Mouse (Mus musculus) ovary, adult 18-20 months (tissue): ENCODE results near the gene Cables2.

Experiments
- DNase-seq: peaks from one replicate; pipeline ENCODE4 v3.0.0; 2022; ENCODE audit warnings: low spot score, mixed read lengths

Cables2 gene

GRCm38 (mm10) chr2:180254436-180255209, 18.7 kb downstream of the Cables2 start:
- DNase-seq, result no peak

- DNase-seq, result no peak
These were observed 21.5 kb downstream of the Cables2 start for GRCm38 (mm10) chr2:180251838-180252237.

- peak; percentile 60 for DNase-seq
These were observed 22.2 kb downstream of the Cables2 start for GRCm38 (mm10) chr2:180250930-180251611.

GRCm38 (mm10) chr2:180248947-180249660, 24.2 kb downstream of the Cables2 start:
- no peak for DNase-seq

- DNase-seq, result no peak
These were observed 25.4 kb downstream of the Cables2 start for GRCm38 (mm10) chr2:180247916-180248315.

DNA sequence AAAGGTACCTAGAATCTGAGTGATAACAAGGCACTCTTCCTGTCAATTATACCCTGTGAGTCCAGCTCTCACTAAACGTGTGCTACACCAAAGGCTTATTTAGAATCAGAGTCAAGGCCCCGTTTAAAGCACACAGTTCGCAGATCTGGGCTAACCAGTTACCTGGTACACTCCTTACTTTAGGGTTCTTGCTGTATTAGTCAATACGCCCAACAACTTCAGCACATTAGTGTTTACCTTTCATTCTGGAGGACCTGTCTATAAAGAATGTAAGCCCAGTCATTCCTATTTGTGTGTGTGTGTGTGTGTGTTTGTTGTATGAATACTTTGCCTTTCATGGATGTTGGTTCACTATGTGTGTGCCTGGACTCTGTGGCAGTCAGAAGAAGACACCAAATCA, 30.2 kb downstream of the Cables2 start:
- DNase-seq, result no peak

DNA sequence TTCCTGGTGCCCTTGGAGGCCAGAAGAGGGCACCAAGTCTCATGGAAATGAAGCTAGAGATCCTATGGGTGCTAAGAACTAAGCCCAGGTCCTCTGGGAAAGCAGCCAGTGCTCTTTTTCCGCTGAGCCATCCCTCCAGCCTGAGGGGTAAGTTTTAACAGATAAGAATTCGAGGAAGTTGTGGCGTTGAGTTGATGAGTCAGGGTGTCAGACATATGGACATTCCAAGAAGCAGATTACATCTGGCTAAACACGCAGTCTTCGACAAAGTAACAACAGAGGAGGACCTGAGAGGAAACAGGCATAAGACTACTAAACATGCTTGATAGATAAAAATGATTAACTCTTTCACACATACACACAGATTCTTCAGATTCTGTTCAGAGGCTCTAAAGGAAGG, 34.7 kb downstream of the Cables2 start:
- no peak for DNase-seq

GRCm38 (mm10) chr2:180237601-180238345, 35.5 kb downstream of the Cables2 start:
- DNase-seq, result no peak

GRCm38 (mm10) chr2:180236930-180237329, 36.4 kb downstream of the Cables2 start:
- no peak for DNase-seq

DNA sequence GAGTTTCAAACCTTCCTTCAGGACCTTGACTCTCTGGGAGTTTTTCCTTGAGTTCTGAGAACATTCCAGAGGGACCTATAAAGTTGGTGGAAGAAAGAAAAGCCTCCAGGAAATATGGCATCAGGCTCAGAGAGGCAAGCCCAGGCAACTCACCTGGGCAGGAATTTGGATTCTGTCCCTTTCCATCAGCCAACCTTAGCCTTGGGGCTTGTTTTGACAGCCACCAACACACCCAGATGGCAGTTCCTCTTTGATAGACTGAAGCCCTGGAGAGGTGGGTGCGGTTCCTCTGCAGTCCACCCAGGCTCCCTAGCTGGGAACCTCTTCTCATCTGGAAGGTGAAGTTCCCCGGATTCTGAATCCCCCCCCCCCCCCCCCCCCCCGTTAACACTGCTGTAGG, 36.8 kb downstream of the Cables2 start:
- DNase-seq, result no peak

GRCm38 (mm10) chr2:180235788-180236187, 37.5 kb downstream of the Cables2 start:
- no peak for DNase-seq

- no peak for DNase-seq
These were observed 38.3 kb downstream of the Cables2 start for GRCm38 (mm10) chr2:180234980-180235379.

- DNase-seq, result no peak
These were observed 38.9 kb downstream of the Cables2 start for GRCm38 (mm10) chr2:180234353-180234752.

- DNase-seq, result no peak
These were observed 40.0 kb downstream of the Cables2 start for GRCm38 (mm10) chr2:180233101-180233904.

GRCm38 (mm10) chr2:180230482-180230881, 42.8 kb downstream of the Cables2 start:
- no peak for DNase-seq

DNA sequence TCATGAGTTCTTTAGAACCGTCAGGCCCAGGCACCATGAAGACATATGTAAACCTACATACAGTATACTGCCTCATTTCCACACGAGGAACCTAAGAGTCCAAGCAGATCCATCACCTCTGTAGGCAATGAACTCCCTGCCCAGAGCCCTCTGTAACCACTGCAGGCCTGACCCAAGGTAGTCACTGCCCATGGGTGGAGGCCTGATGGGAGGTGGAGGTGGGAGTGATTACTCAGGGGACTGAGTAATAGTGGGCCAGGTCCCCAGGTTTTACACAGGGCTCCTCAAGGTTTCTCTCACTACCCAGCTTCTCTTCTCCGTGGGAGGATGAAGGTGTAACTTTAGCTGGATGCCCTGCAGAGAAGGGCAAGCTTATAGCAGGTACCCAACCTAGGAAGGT, 44.2 kb downstream of the Cables2 start:
- DNase-seq, result no peak

- no peak for DNase-seq
These were observed 44.7 kb downstream of the Cables2 start for GRCm38 (mm10) chr2:180228592-180228991.

DNA sequence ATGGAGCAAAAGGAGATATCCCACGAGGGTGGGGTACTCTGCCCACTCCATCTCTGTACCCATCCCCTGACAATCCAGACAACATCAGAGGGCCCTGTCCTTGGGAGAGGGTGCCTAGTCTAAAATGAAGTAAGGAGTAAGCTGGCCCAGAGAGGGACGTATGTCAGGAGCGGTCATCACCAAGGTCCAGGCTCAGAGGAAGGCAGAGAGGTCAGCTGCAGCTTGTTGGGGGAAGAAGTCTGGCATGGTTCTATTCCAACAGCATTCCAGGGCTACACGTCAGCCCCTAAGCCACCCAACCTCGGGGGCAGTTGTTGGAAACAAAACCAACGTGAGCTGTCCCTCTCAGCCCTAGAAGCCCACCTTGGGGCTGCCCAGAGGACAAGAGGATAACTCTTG, 45.2 kb downstream of the Cables2 start:
- no peak for DNase-seq

DNA sequence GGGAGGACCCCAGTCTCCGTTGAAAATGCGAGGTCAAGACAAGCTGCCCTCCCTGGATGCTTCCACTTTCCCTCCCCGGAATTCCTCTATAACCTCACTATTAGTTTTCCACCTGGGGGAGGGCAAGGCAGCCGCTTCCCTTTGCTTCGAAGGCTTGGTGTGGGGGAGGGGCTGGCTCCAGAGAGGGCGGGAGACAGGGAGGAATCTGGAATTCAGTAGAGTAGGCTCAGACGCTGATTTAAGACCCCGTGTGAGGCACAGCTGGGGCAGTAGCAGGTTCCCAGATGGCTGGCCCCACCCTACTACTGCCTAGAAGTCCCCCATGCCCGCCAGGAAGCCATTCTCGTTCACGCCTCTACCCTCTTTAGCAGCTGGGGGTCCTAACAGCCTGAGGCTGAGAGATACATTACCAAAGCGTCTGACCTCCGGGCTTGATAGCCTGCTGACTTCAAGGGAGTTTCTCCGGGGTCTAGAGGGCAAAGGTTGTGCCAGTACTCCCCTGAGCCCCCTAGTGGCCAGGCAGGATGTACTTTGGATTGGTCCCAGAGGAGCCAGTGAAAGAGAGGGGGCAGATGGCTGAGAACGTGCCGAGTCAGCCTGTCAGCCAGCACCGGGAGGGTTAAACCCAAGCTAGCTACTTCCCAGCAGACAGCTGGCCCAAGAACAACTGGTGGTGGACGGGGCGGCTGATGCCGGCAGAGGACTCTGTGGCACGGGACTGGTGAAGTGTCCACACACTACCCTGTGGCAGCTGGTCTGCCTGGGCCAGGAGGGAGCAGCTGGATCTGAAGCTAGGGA, 45.8 kb downstream of the Cables2 start:
- DNase-seq, result no peak

DNA sequence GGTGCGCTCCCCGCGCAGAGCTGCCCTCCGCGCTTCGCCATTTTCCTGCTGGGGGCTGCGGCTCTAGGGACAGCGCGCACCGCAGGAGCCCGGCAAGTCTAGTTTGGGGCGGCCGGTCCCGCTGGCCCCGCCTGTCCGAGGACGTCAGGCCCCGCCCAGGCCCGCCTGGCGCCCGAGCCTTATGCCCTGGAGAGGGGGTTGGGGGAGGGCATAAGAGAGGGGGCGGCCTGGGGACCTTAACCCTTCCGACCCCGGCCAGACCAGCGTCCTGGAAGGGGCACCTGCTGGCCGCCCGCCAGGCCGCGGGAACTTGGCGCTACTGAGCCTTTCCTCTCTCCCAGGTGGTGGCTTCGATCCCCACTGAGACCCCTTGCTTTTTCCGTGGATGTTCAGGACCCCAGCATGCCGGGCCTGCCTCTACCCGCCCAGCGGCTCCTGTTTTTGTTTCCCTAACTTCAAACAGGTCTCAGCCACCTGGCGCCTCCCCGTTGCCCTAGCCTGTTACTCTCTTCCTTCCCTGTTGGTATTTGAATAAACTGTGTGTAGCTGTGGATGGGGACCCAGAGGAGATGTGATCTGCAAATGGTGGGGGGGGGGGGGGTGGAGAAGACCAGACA, 47.4 kb downstream of the Cables2 start, which contains the start of gene Lama5:
Lama5 (minus strand) TSS at position 98 of the 617 bp plus-strand sequence.
- DNase-seq, result peak; percentile 51
